Mouse (Mus musculus) intestine, embryonic 16.5 days (tissue): ENCODE data around the gene Ptprt. TPM values are rescaled to one million over a fixed set of nuclear protein-coding genes. Genes with fewer than 3 reads are reported as not detected.

Source experiments
- ATAC-seq: fragments of 200-750 bp; cut with Nextera tagmentation; 2 replicates; pipeline ENCODE4 v1.8.0; 2017; ENCODE audit warnings: moderate TSS enrichment, moderate library complexity
- H3K27ac ChIP-seq: fragments of 300-500 bp; sonication (generic); 2 replicates; pipeline ENCODE4 v1.5.1; 2014; ENCODE audit warnings: mild to moderate bottlenecking, low read length
- H3K27me3 ChIP-seq: fragments of 300-500 bp; sonication (generic); replicated peaks from 2 replicates; pipeline ENCODE4 v1.6.1; 2014; ENCODE audit warnings: low read length, control low read depth, mixed read lengths; ENCODE audit not compliant: control insufficient read depth, insufficient read depth
- H3K36me3 ChIP-seq: fragments of 300-500 bp; sonication (generic); 2 replicates; pipeline ENCODE4 v1.6.1; 2014; ENCODE audit warnings: low read length, control low read depth; ENCODE audit not compliant: control insufficient read depth, insufficient read depth
- H3K4me1 ChIP-seq: fragments of 300-500 bp; sonication (generic); 2 replicates; pipeline ENCODE4 v1.6.1; 2014; ENCODE audit warnings: low read length, control low read depth, mixed read lengths; ENCODE audit not compliant: control insufficient read depth, insufficient read depth
- H3K4me2 ChIP-seq: fragments of 300-500 bp; sonication (generic); 2 replicates; pipeline ENCODE4 v1.6.1; 2014; ENCODE audit warnings: low read depth, low read length, control low read depth
- H3K4me3 ChIP-seq: fragments of 300-500 bp; sonication (generic); 2 replicates; pipeline ENCODE4 v1.5.1; 2014; ENCODE audit warnings: mild to moderate bottlenecking, low read length
- H3K9ac ChIP-seq: fragments of 300-500 bp; sonication (generic); 2 replicates; pipeline ENCODE4 v1.6.1; 2014; ENCODE audit warnings: low read depth, low read length
- H3K9me3 ChIP-seq: fragments of 300-500 bp; sonication (generic); 2 replicates; pipeline ENCODE4 v1.6.1; 2016; ENCODE audit warnings: low read length, control low read depth; ENCODE audit not compliant: control insufficient read depth
- WGBS: fragments of 180-500 bp; shearing (Covaris S2); extraction: QIAGEN DNeasy Blood & Tissue Kit; methylation state at CpG from one replicate; pipeline ENCODE4 v1.1.7; 2014; 5-methylcytosine and 5-hydroxymethylcytosine counted together
- polyA plus RNA-seq: library from polyadenylated mRNA; unstranded; fragments of >200 nt; fragmentation: Nextera tagmentation; extraction: Ambion mirVana; gene quantifications from 2 replicates; pipeline ENCODE4 v1.2.1, GENCODE M21; 2015

The Ptprt gene
- polyA plus RNA-seq, 1 experiment from 2014 or later = 0.84 TPM

DNA sequence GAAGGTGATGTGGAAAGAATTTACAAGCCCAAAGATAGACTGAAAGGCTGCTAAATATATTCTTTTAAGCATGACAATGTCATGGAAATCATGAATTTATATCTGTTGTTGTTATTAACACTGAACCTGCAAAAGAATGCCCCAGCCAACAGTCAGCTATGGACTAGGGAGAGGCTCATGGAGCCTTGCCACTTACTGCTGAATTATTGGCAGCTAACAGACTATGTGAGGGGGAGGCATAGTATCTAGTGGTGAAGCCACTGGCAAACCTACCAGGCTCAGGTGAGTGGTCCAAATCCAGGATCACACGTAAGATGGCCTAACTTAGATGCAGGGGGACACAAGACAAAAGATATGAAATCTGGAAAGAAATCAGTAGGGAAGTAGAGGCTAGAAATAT, 847.6 kb downstream of the Ptprt start:
- Histone ChIP-seq H3K27ac (no peak overlapping the region), H3K4me2 (no peak overlapping the region), H3K36me3 (no peaks in the 10 kb centered on the region), H3K4me1 (no peaks in the 10 kb centered on the region), H3K9ac (no peak overlapping the region), H3K27me3 (no peaks in the 10 kb centered on the region), H3K9me3 (no peaks in the 10 kb centered on the region), H3K4me3 (no peak overlapping the region)
- 75% methylated on average over 1 of the region's 1 CpGs for WGBS
- no peak for ATAC-seq

DNA sequence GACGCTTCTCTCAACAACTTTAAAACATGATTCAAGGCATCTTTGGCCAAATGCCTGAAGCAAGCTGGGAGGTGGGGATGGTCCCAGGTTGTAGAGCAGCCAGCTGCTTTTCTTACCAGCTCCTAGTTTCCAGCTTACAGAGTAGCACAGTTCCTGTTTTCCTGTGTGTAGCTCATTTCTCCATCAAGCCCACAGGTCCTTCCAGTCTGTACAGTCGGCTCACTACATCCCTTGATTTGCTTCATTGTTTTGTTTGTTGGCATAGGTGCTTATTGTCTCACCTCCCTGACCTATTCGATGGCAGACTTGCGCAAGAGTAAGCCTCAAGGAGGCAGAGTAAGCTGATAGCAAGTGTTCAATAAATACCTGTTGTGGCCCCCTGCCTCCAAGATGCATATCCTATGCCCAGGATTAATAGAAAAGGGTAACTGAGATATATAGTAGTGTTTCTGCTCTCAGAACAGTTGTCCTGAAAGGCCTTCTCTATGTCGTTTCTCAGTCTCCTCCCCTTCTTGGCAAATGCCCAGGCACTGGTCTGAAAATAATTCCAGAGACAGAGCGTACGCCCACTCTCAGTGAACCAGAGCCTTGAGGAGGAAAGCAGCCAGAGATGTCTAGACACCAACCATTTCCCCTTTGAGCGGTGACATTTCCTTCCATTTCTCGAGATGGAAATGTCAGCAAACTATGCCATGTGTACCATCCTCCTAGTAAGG, 852.7 kb downstream of the Ptprt start:
- Histone ChIP-seq H3K36me3 (no peaks in the 10 kb centered on the region), H3K9ac (no peak overlapping the region), H3K27ac (no peak overlapping the region), H3K4me3 (no peak overlapping the region), H3K4me2 (no peak overlapping the region), H3K9me3 (no peaks in the 10 kb centered on the region), H3K4me1 (no peaks in the 10 kb centered on the region), H3K27me3 (no peaks in the 10 kb centered on the region)
- no peak for ATAC-seq
- 67% methylated on average over 9 of the region's 9 CpGs for WGBS

GRCm38 (mm10) chr2:161806287-161807007, 854.5 kb downstream of the Ptprt start:
- no peak for ATAC-seq
- Histone ChIP-seq H3K4me1 (no peaks in the 10 kb centered on the region), H3K36me3 (no peaks in the 10 kb centered on the region), H3K9me3 (no peaks in the 10 kb centered on the region), H3K27ac (no peak overlapping the region), H3K9ac (no peak overlapping the region), H3K4me2 (no peak overlapping the region), H3K4me3 (no peak overlapping the region), H3K27me3 (no peaks in the 10 kb centered on the region)
- 48% methylated on average over 8 of the region's 8 CpGs for WGBS

GRCm38 (mm10) chr2:161799946-161800345, 861.0 kb downstream of the Ptprt start:
- Histone ChIP-seq H3K4me1 (no peaks in the 10 kb centered on the region), H3K9ac (no peak overlapping the region), H3K27me3 (no peaks in the 10 kb centered on the region), H3K36me3 (no peaks in the 10 kb centered on the region), H3K9me3 (no peaks in the 10 kb centered on the region), H3K27ac (no peak overlapping the region), H3K4me3 (no peak overlapping the region), H3K4me2 (no peak overlapping the region)
- no peak for ATAC-seq
- WGBS = 88% methylated on average over 6 of the region's 6 CpGs

GRCm38 (mm10) chr2:161767528-161767927, 893.4 kb downstream of the Ptprt start:
- Histone ChIP-seq H3K36me3 (no peaks in the 10 kb centered on the region), H3K9me3 (no peaks in the 10 kb centered on the region), H3K27me3 (no peaks in the 10 kb centered on the region), H3K4me2 (no peak overlapping the region), H3K9ac (no peak overlapping the region), H3K4me3 (no peak overlapping the region), H3K27ac (no peak overlapping the region), H3K4me1 (no peaks in the 10 kb centered on the region)
- no peak for ATAC-seq
- 83% methylated on average over 2 of the region's 2 CpGs for WGBS

- Histone ChIP-seq H3K4me1 (no peaks in the 10 kb centered on the region), H3K27ac (no peak overlapping the region), H3K27me3 (no peaks in the 10 kb centered on the region), H3K4me2 (no peak overlapping the region), H3K4me3 (no peak overlapping the region), H3K9ac (no peak overlapping the region), H3K9me3 (no peaks in the 10 kb centered on the region), H3K36me3 (no peaks in the 10 kb centered on the region)
- WGBS = 39% methylated on average over 4 of the region's 4 CpGs
- ATAC-seq = no peak
These were observed 947.9 kb downstream of the Ptprt start for GRCm38 (mm10) chr2:161713024-161713423.

GRCm38 (mm10) chr2:161709316-161709715, 951.6 kb downstream of the Ptprt start:
- ATAC-seq = no peak
- H3K4me3 ChIP-seq = no peak overlapping the region
- 76% methylated on average over 5 of the region's 5 CpGs for WGBS
- no peak overlapping the region for H3K4me2 ChIP-seq
- no peak overlapping the region for H3K9ac ChIP-seq
- no peak overlapping the region for H3K27ac ChIP-seq
- H3K9me3 ChIP-seq = no peaks in the 10 kb centered on the region
- no peaks in the 10 kb centered on the region for H3K36me3 ChIP-seq
- H3K27me3 ChIP-seq = no peaks in the 10 kb centered on the region
- H3K4me1 ChIP-seq = no peaks in the 10 kb centered on the region

- WGBS = 92% methylated on average over 7 of the region's 7 CpGs
- no peaks in the 10 kb centered on the region for H3K9me3 ChIP-seq
- no peak overlapping the region for H3K4me3 ChIP-seq
- no peak overlapping the region for H3K27ac ChIP-seq
- H3K27me3 ChIP-seq = no peaks in the 10 kb centered on the region
- ATAC-seq = no peak
- no peak overlapping the region for H3K4me2 ChIP-seq
- H3K9ac ChIP-seq = no peak overlapping the region
- no peaks in the 10 kb centered on the region for H3K36me3 ChIP-seq
- H3K4me1 ChIP-seq = no peaks in the 10 kb centered on the region
These were observed 954.5 kb downstream of the Ptprt start for GRCm38 (mm10) chr2:161706386-161706915.

- H3K9ac ChIP-seq = no peak overlapping the region
- H3K4me1 ChIP-seq = no peaks in the 10 kb centered on the region
- no peak for ATAC-seq
- H3K27me3 ChIP-seq = no peaks in the 10 kb centered on the region
- H3K4me2 ChIP-seq = no peak overlapping the region
- H3K36me3 ChIP-seq = no peaks in the 10 kb centered on the region
- no peak overlapping the region for H3K4me3 ChIP-seq
- no peak overlapping the region for H3K27ac ChIP-seq
- no peaks in the 10 kb centered on the region for H3K9me3 ChIP-seq
- 51% methylated on average over 8 of the region's 8 CpGs for WGBS
These were observed 956.1 kb downstream of the Ptprt start for GRCm38 (mm10) chr2:161704811-161705210.
